Mouse (Mus musculus) neural tube, embryonic 15.5 days (tissue): ENCODE results near the gene Nek6. TPM values are rescaled to one million over a fixed set of nuclear protein-coding genes. Genes with fewer than 3 reads are reported as not detected.

ENCODE experiments used
- ATAC-seq: fragments of 200-750 bp; cut with Nextera tagmentation; 2 replicates; pipeline ENCODE4 v1.8.0; 2017; ENCODE audit warnings: mild to moderate bottlenecking, moderate TSS enrichment, moderate library complexity; ENCODE audit not compliant: low FRiP score
- H3K27ac ChIP-seq: fragments of 300-500 bp; sonication (generic); replicated peaks from 2 replicates; pipeline ENCODE4 v1.5.1; 2015; ENCODE audit warnings: mild to moderate bottlenecking, inconsistent platforms
- H3K27me3 ChIP-seq: fragments of 300-500 bp; sonication (generic); replicated peaks from 2 replicates; pipeline ENCODE4 v1.6.1; 2015; ENCODE audit warnings: inconsistent platforms
- H3K36me3 ChIP-seq: fragments of 300-500 bp; sonication (generic); 2 replicates; pipeline ENCODE4 v1.6.1; 2015; ENCODE audit warnings: inconsistent platforms
- H3K4me1 ChIP-seq: fragments of 300-500 bp; sonication (generic); 2 replicates; pipeline ENCODE4 v1.6.1; 2015; ENCODE audit warnings: inconsistent platforms
- H3K4me2 ChIP-seq: fragments of 300-500 bp; sonication (generic); 2 replicates; pipeline ENCODE4 v1.6.1; 2015; ENCODE audit warnings: inconsistent platforms, mild to moderate bottlenecking, moderate library complexity
- H3K4me3 ChIP-seq: fragments of 300-500 bp; sonication (generic); replicated peaks from 2 replicates; pipeline ENCODE4 v1.5.1; 2015; ENCODE audit warnings: mild to moderate bottlenecking, inconsistent platforms
- H3K9ac ChIP-seq: fragments of 300-500 bp; sonication (generic); replicated peaks from 2 replicates; pipeline ENCODE4 v1.6.1; 2015; ENCODE audit warnings: mild to moderate bottlenecking, inconsistent platforms
- H3K9me3 ChIP-seq: fragments of 300-500 bp; sonication (generic); replicated peaks from 2 replicates; pipeline ENCODE4 v1.6.1; 2016; ENCODE audit warnings: inconsistent platforms
- WGBS: fragments of 180-500 bp; shearing (Covaris S2); methylation state at CpG from one replicate; pipeline ENCODE4 v1.1.7; 2015; ENCODE audit warnings: mixed read lengths; 5-methylcytosine and 5-hydroxymethylcytosine counted together
- polyA plus RNA-seq: library from polyadenylated mRNA; unstranded; fragments of >200 nt; fragmentation: Nextera tagmentation; extraction: Ambion mirVana; gene quantifications from 2 replicates; pipeline ENCODE4 v1.2.1, GENCODE M21; 2015

The Nek6 gene
- polyA plus RNA-seq, 1 experiment from 2014 or later: 51.0 TPM

- Histone ChIP-seq H3K9me3 (no peaks in the 10 kb centered on the region), H3K4me3 (no peak overlapping the region), H3K27me3 (no peaks in the 10 kb centered on the region), H3K27ac (no peak overlapping the region), H3K4me1 (peaks cover 27% of the 10 kb centered on the region), H3K9ac (no peak overlapping the region), H3K36me3 (no peaks in the 10 kb centered on the region), H3K4me2 (no peak overlapping the region)
- 90% methylated on average over 3 of the region's 3 CpGs for WGBS
- no peak for ATAC-seq
Observed at GRCm38 (mm10) chr2:38525034-38525433, 13.6 kb downstream of the Nek6 start.

GRCm38 (mm10) chr2:38529582-38530152 lies 18.2 kb downstream of the Nek6 start:
- Histone ChIP-seq H3K4me3 (no peak overlapping the region), H3K4me1 (peaks cover 23% of the 10 kb centered on the region), H3K4me2 (no peak overlapping the region), H3K9me3 (no peaks in the 10 kb centered on the region), H3K27ac (no peak overlapping the region), H3K36me3 (no peaks in the 10 kb centered on the region), H3K9ac (no peak overlapping the region), H3K27me3 (no peaks in the 10 kb centered on the region)
- WGBS: 78% methylated on average over 14 of the region's 14 CpGs
- no peak for ATAC-seq

GRCm38 (mm10) chr2:38530955-38531381 lies 19.5 kb downstream of the Nek6 start:
- Histone ChIP-seq H3K9ac (no peak overlapping the region), H3K9me3 (no peaks in the 10 kb centered on the region), H3K36me3 (no peaks in the 10 kb centered on the region), H3K4me1 (peaks cover 33% of the 10 kb centered on the region), H3K4me3 (no peak overlapping the region), H3K27ac (no peak overlapping the region), H3K27me3 (no peaks in the 10 kb centered on the region), H3K4me2 (no peak overlapping the region)
- no peak for ATAC-seq
- 30% methylated on average over 6 of the region's 6 CpGs for WGBS

GRCm38 (mm10) chr2:38533322-38533721 lies 21.9 kb downstream of the Nek6 start:
- Histone ChIP-seq H3K4me2 (no peak overlapping the region), H3K4me1 (peaks cover 50% of the 10 kb centered on the region), H3K9ac (no peak overlapping the region), H3K4me3 (no peak overlapping the region), H3K27ac (no peak overlapping the region), H3K36me3 (no peaks in the 10 kb centered on the region), H3K9me3 (no peaks in the 10 kb centered on the region), H3K27me3 (no peaks in the 10 kb centered on the region)
- no peak for ATAC-seq
- WGBS: 82% methylated on average over 6 of the region's 6 CpGs

GRCm38 (mm10) chr2:38533767-38534166 lies 22.3 kb downstream of the Nek6 start:
- Histone ChIP-seq H3K9ac (no peak overlapping the region), H3K36me3 (no peaks in the 10 kb centered on the region), H3K9me3 (no peaks in the 10 kb centered on the region), H3K4me2 (no peak overlapping the region), H3K4me1 (peaks cover 55% of the 10 kb centered on the region), H3K4me3 (no peak overlapping the region), H3K27me3 (no peaks in the 10 kb centered on the region), H3K27ac (no peak overlapping the region)
- WGBS: 69% methylated on average over 6 of the region's 6 CpGs
- no peak for ATAC-seq

GRCm38 (mm10) chr2:38534241-38534940 lies 22.9 kb downstream of the Nek6 start:
- Histone ChIP-seq H3K4me3 (no peak overlapping the region), H3K9ac (no peak overlapping the region), H3K36me3 (no peaks in the 10 kb centered on the region), H3K4me1 (peaks cover 57% of the 10 kb centered on the region), H3K27ac (no peak overlapping the region), H3K4me2 (no peak overlapping the region), H3K9me3 (no peaks in the 10 kb centered on the region), H3K27me3 (no peaks in the 10 kb centered on the region)
- ATAC-seq: no peak
- WGBS: 89% methylated on average over 5 of the region's 5 CpGs

- Histone ChIP-seq H3K4me1 (peaks cover 59% of the 10 kb centered on the region), H3K4me2 (no peak overlapping the region), H3K36me3 (no peaks in the 10 kb centered on the region), H3K27me3 (no peaks in the 10 kb centered on the region), H3K9me3 (no peaks in the 10 kb centered on the region), H3K4me3 (no peak overlapping the region), H3K27ac (no peak overlapping the region), H3K9ac (no peak overlapping the region)
- WGBS: 43% methylated on average over 8 of the region's 8 CpGs
- ATAC-seq: no peak
Observed at GRCm38 (mm10) chr2:38535051-38535450, 23.6 kb downstream of the Nek6 start.

- ATAC-seq: no peak
- H3K9me3 ChIP-seq: no peaks in the 10 kb centered on the region
- WGBS: 63% methylated on average over 14 of the region's 14 CpGs
- H3K9ac ChIP-seq: no peak overlapping the region
- peaks cover 57% of the 10 kb centered on the region for H3K4me1 ChIP-seq
- H3K4me2 ChIP-seq: no peak overlapping the region
- H3K4me3 ChIP-seq: no peak overlapping the region
- H3K27ac ChIP-seq: 0 out of 2 replicates have a peak overlapping the region, but pooled peaks have one; percentile 13
- no peaks in the 10 kb centered on the region for H3K36me3 ChIP-seq
- H3K27me3 ChIP-seq: no peaks in the 10 kb centered on the region
Observed at GRCm38 (mm10) chr2:38535521-38536220, 24.2 kb downstream of the Nek6 start.

GRCm38 (mm10) chr2:38536331-38536731 lies 24.9 kb downstream of the Nek6 start:
- no peak overlapping the region for H3K4me2 ChIP-seq
- no peaks in the 10 kb centered on the region for H3K9me3 ChIP-seq
- no peak overlapping the region for H3K9ac ChIP-seq
- no peaks in the 10 kb centered on the region for H3K36me3 ChIP-seq
- WGBS: 68% methylated on average over 8 of the region's 8 CpGs
- H3K27me3 ChIP-seq: no peaks in the 10 kb centered on the region
- ATAC-seq: no peak
- 0 out of 2 replicates have a peak overlapping the region, but pooled peaks have one; percentile 13 for H3K27ac ChIP-seq
- peaks cover 56% of the 10 kb centered on the region for H3K4me1 ChIP-seq
- H3K4me3 ChIP-seq: no peak overlapping the region

- Histone ChIP-seq H3K9me3 (no peaks in the 10 kb centered on the region), H3K27ac (no peak overlapping the region), H3K9ac (no peak overlapping the region), H3K4me1 (peaks cover 44% of the 10 kb centered on the region), H3K27me3 (no peaks in the 10 kb centered on the region), H3K36me3 (no peaks in the 10 kb centered on the region), H3K4me2 (no peak overlapping the region), H3K4me3 (no peak overlapping the region)
- WGBS: 59% methylated on average over 9 of the region's 9 CpGs
- no peak for ATAC-seq
Observed at GRCm38 (mm10) chr2:38539677-38540076, 28.2 kb downstream of the Nek6 start.

GRCm38 (mm10) chr2:38540666-38541065 lies 29.2 kb downstream of the Nek6 start:
- Histone ChIP-seq H3K27me3 (no peaks in the 10 kb centered on the region), H3K4me3 (no peak overlapping the region), H3K36me3 (no peaks in the 10 kb centered on the region), H3K27ac (no peak overlapping the region), H3K9me3 (no peaks in the 10 kb centered on the region), H3K4me2 (no peak overlapping the region), H3K9ac (no peak overlapping the region; the same call in 1 of the 2 replicates), H3K4me1 (peaks cover 37% of the 10 kb centered on the region)
- no peak for ATAC-seq
- 85% methylated on average over 6 of the region's 6 CpGs for WGBS

- Histone ChIP-seq H3K27me3 (no peaks in the 10 kb centered on the region), H3K9me3 (no peaks in the 10 kb centered on the region), H3K27ac (no peak overlapping the region), H3K9ac (no peak overlapping the region), H3K4me2 (no peak overlapping the region), H3K4me1 (peaks cover 34% of the 10 kb centered on the region), H3K36me3 (no peaks in the 10 kb centered on the region), H3K4me3 (no peak overlapping the region)
- ATAC-seq: no peak
- 88% methylated on average over 3 of the region's 3 CpGs for WGBS
Observed at GRCm38 (mm10) chr2:38541101-38541500, 29.7 kb downstream of the Nek6 start.
